Mouse (Mus musculus): Measurements from ENCODE around the gene Hps6.

Hps6 gene

DNA sequence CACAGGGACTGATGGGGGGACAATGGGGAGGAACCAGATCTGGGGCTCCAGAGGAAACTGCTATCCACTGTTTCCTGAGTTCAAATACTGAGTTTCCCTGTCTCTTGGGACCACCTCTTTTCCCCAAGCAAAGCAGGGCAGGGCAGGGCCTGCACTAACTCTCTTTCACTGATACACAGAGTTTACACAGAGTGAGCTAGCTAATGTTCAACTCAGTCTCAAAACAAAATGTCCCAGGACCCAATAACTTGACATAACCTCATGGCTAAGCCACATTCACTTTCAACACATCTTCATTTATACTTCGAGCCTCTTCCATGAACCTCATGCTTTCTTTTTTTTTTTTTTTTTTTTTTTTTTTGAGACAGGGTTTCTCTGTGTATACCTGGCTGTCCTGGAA is 26.3 kb downstream of the Hps6 start:
- no peak for DNase-seq (ENCODE audit: low read depth, low spot score)

DNA sequence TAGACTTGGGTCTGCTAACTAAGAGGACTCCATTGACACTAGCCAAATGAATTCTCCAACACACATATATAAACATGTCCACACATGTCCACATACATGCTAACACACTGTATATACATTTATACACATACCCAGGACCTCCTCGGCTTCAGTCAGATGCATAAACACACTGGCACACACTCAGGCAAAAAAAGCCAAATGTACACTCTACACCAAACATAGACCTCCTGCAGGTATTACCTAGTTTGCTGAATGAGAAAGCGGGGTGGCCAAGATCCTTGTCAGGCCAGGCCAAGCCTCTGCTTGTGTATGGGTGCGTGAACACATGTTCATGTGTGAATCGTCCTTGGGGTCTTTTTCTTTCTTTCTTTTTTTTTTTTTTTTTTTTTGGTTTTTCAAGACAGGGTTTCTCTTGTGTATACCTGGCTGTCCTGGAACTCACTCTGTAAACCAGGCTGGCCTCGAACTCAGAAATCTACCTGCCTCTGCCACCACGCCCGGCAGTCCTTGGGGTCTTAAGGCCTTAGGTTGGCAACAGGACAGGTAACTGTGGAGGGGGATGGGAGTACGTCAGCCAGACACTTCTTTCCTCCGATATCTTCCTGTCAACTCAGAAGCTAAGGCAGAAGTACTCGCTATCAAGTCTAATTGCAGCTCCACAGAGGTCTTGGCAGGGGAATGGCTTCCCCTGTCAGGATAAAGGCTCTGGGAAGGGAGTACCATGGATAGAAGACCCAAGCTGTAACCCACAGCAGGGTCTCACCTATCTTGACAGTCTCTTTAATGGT is 27.1 kb downstream of the Hps6 start:
- no peak for DNase-seq (ENCODE audit: low read depth, low spot score)

DNA sequence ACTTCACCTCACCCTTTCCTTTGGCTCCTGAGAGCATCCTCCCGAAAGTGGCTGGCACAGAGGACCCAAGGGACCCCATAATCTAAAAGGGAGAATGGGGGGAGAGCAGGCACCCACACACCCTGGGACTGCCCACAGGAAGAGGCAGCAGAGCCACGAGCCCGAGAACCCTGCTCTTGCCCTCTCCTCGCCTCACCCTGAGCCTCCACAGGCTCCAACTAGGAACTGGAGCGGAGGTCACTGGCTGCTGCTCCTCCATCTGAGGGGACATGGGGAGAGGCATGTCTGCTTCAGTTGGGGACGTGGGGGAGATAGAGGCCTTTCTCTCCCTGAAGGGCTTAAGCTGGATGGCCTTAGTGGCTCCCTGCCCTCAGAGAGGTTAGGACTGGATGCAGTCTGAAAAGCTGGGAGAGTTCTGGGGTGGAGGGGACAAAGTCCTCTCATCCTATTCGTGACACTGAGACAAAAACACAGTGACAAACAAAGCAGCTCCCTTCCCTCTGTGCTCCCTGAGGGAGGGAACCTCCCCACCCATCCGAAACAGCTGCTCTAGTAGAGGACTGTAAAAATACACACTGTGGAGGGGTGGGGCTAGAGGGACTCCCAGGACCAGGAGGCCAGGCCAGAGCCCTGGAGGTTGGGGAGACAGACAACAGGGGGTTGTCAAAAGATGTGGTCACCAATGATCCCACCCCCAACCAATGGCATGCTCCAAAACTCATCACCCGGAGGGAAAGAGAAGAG is 28.6 kb downstream of the Hps6 start:
- DNase-seq (ENCODE audit: low read depth, low spot score) = no peak

DNA sequence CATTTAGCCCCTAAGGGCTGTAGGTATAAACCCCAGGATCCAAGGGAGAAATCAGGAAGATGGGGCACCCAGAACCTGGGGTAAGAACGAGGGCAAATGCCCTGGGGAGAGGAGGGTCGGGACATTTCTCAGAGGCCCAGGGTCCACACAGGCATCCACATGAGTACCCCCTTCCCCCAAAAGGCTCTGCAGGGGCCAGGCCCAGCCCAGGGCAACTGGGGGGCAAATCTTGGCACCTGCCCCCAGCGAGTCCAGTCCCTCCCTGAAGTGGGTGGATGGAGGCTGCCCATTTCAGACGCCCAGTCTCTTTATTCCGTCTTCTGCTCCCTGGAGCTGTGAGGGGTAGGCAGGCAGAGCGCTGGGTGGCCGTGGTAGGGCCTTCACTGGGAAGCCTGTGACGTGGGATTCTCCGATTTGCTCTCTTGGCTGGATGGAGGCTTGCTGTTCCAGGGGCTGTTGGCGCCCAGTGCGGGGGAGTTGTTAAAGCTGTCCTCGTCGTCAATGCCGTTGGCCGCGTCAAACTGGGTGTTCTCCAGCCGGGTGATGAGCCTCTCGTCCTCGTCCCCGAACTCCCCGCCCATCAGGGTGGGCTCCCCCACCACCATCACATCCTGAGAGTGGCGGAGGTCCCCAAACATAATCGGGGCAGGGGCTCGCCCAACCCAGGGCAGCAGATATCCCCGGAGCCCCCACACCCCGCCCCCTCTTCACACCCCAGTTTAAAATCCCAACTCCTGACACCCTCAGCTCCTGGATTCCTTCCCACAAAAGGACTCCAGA is 29.6 kb downstream of the Hps6 start:
- no peak for DNase-seq (ENCODE audit: low read depth, low spot score)

DNA sequence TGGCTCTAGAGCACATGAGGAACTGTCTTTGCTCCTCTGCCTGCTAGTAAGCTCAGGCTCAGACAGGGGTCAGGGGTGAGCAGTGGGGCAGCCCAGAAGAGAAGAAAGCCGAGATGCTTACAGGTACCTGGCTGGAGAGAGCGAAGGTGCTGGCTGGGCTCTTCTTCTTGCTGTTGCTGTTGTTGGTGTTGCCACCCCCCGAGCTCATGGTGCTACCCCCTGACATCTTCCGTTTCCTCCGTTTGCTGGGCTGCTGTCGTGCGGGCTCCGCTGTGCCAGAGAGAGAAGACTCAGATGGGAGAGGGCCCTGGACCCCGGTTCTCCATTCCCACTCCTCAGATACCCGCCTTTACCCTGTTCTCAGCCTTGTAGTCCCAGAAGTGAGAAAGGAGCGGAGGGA is 30.6 kb downstream of the Hps6 start:
- no peak for DNase-seq (ENCODE audit: low read depth, low spot score)

DNA sequence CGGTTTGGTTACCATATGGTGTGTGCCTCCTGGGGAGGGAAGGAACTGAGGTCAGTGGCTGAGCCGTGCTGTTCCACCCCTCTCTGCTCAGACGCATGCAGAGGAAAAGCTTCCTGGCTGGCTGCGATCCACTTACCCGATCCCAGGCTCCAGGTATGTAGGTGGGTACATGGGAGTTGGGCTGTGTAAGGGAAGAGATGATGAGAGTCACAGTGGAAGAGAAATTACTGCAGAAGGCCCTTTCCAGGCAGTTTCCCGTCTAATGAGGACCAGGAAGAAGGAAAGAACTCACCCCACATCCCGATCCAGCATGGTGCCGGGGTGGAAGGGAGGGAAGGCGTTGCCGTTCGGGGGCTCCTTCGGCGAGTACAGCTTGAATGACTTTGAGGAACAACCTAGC is 32.7 kb downstream of the Hps6 start:
- DNase-seq (ENCODE audit: low read depth, low spot score) = no peak

DNA sequence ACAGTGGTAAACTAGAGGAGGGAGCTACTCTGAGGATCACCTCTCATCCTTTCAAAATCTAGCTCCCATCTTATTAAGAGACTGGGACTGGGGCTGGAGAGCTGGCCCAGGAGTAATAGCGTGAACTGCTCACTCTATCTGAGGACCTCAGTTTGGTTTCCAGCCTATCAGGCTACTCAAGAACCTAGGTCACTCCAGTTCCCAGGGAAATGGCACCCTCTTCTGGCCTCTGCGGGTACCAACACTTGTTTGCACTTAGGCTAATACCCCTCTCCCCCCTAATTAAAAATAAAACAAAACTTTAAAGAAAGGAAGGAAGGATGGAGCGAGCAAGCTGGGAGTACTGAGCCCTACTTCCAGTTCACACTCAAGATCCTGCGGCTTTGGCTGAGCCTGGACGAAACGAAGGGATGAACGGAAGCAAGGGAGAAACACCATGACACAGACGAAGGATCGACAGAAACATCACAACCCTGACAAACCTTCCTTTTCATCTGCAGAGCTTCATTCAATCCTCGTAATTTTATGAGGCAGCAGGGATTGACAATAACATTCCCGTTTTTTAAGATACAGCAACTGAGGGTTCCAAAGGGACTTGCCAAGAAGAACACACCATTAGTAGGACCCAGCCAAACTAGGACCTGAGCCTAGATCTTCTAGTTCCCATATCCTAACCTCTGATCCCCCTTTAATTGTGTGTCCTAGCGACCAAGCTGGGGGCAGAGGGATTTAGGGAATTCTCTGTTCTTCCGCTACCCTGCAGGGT is 33.4 kb downstream of the Hps6 start:
- DNase-seq (ENCODE audit: low read depth, low spot score) = no peak

DNA sequence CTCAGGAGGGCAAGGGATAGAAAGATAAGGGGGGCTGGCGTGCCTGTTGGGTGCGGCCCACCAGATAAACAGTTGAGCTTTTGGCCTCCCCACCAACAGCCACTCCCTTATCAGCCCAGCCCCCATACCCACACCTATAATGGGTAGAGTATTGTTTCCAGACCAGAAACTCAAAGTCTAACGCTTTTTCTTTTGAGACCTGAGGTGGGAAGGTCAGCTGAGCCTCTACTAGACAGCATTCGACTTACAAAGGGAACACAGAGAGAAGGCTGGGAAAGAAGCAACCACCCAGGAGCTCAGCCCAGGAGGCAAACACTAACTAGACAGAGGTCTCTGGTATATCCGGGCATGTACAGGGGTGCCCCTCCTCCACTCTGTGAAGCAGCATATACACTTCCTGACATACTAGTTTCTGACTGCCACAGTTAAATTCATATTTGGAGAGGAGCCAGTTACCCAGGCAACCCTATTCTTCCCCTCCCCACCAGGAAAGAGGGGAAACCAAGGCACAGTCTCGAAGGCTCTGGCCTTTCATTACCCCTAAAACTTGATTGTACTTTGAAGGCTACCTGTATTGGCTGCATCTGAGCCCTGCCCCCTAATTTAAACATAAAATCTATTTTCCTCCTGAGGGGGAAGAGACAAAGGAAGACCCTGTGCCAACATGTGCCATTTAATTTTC is 34.1 kb downstream of the Hps6 start:
- no peak for DNase-seq (ENCODE audit: low read depth, low spot score)

DNA sequence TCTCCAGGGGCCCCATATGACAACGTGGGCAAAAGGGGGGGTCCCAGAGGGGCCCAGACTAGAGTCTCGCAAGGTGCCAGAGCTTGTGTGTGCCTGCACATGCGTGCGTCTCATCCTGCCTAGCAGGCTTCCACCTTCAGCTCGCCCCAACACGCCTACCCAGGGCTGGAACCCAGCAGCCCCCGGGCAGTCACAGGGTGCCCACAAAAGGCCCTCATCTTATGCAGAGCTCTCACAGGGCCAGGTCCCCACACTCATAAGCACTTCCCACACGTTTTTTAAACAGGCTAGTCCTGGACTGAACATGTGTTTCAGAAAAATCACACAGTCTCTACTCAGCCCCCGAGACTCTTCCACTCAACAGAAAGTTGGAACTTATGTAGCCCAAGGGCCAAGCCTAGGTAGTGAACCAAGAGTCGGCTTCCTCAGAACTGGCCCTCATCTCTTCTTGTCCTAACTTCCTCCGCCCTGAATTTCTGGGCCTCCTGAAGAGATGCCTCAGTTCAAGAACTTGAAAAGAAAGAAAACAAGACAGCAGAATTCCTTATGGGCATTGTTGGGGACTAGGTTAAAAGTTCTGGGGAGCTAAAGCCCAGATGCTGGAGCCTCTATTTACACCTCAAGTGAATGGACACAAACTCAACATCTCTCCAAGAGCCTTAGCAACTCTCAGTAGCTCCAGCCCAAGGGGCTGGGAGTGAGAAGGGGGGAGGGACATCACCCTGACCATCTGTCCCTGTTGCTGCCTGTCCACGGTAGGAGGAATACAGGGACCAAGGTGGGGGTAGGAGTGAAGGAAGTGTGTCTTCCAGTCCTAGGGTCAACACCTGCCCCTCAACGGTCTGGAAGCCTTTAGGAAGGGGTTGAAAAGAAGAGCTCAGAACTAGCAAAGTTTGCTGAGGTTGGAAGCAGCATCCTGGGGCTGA is 34.9 kb downstream of the Hps6 start:
- no peak for DNase-seq (ENCODE audit: low read depth, low spot score)

DNA sequence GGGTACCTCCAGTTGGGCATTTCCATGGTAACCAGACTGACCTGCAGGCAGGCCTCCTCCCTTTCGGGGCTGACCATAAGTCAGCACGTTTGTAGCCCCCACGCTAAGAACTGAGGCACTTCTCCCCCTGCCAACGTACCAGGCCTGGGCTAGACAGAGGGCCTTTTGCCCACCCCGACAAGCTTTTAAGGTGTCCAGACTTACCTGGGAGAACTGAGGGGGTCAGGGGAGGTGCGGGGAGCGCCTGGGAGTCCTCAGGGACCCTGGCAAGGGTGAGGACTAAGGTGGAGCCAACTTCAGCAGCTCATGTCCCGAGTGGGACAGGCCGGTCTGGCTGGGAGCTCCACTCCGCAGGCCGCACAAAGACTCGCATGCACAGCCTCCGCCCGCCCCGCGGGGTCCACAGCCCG is 35.5 kb downstream of the Hps6 start:
- DNase-seq (ENCODE audit: low read depth, low spot score) = no peak

DNA sequence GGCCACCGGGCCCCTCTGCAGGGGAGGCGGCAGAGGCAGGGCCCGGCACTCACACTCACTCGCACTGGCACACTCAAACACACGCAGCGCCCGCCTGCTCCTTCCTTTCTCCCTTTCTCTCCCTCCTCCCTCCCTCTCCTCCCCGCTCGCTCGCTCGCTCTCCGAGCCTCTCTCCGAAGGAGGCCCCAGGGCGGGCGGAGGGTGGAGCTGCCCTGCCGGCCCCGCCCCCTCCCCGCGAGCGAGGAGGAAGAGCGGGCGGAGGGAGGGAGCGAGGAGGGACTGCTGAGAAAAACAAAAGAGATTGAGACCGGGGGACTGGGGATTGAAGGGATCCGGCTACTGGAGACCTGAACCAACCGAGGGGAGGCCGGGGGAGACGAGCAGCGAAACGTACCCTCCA is 36.2 kb downstream of the Hps6 start:
- peak; percentile 65 for DNase-seq (ENCODE audit: low read depth, low spot score)

DNA sequence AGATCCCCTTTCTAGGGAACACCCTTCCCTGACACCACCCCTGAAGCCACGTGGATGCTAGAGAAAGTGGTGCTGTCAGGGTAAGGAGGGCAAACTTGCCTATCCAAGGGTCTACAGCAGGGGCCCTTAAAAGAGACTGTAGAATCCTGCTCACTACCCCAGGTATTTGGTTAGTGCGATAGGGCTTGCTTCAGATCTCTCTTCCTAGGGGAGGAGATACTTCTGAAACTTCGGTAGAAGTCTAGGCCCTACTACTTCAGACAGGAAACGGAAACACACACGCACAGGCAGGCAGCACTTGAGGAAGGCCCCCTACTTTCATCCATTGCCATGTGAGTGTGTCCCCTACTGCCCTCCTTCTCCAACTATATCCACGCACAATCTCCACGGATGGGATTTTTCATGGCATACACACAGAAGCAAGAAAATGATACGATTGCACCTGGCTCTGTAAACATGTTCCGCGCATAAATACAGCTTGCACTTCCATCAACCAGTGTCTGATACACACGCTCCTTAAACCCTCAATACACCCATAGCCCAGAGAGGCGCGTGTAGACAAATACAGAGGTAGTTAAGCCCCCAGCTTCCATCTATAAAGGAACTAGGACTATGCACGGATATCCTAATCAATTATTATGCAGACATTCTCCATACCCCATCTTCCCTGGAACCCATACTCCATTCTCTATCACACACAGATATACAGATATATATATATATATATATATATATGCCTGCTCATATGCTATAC is 37.0 kb downstream of the Hps6 start:
- DNase-seq (ENCODE audit: low read depth, low spot score) = no peak

DNA sequence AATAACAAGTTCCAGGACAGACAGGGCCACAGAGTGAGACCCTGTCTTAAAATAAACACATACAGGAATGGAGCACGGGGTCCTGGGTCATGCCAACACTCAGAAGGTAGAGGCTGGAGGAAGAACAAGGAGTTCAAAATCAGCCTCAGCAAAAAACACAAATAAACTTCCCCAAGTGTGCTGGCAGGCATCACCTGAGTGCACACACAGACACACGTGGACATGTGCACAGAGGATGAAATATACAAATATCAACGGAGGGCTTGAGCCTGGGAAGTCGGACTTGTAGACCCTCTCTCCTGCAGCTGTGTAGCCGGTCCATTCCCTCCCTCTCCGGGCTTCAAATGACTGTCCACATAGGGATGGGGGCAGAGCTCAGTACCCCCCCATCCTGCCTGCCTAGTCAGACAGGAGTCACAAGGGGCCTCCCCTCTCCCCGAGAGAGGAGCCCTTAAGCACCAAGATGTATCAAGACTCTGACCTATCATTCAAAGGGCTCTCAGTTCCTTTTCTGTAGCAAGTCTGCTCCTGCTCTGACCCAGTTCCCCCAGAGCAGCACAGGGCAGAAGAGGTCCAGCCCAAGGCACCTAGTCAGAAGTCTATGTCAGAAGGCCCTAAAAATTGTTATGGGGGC is 38.1 kb downstream of the Hps6 start:
- no peak for DNase-seq (ENCODE audit: low read depth, low spot score)

DNA sequence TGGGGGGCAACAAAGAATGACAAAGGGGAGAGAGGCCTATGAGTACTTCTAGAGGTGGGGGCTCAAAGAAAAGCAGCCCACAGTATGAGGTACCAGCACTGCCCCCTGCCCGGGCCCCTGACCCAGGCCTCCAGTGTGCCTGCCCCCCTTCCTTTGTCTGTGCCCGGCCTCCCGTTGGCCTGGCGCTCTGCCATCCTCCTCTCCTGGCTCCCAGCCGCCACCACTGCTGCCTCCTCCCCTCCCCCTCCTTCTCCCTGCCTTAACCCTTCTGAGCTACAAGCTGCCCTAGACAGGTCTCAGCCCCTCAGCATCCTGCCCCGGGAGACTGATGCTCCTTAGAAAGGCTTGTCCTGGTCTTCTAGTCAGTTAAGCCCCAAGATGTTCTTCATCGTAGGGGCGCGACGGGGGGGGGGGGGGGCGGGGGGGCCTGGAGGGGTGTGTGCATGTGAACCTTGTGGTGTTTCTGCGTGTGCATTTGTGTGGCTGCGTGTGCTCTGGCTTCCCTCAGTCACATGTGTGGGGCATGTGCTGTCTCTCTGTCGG is 38.7 kb downstream of the Hps6 start:
- DNase-seq (ENCODE audit: low read depth, low spot score) = peak; percentile 56

DNA sequence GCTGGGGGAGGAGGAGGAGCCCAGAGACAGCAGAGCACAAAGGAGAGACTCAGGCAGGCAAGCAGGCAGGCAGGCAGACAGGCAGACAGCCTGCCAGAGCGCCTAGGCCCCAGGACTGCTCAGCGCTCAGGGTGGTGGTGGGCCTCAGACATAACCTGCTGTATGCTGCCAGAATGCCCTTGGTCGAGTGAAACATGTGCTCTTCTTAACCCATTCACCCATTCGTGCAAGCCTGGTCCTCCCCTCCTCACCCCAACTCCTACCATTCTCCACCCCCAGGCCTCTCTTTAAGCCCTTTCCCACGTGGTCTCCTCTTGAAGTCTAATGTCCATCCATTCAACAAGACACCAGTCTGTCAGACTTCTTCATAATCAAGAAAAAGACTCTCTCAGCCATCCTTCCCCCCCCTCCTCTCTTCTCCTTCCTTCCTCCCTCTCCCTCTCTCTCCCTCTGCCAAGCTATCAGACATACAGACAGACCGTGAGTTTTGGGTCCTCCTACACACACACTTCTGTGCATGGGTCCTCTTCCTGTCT is 39.2 kb downstream of the Hps6 start:
- no peak for DNase-seq (ENCODE audit: low read depth, low spot score)

DNA sequence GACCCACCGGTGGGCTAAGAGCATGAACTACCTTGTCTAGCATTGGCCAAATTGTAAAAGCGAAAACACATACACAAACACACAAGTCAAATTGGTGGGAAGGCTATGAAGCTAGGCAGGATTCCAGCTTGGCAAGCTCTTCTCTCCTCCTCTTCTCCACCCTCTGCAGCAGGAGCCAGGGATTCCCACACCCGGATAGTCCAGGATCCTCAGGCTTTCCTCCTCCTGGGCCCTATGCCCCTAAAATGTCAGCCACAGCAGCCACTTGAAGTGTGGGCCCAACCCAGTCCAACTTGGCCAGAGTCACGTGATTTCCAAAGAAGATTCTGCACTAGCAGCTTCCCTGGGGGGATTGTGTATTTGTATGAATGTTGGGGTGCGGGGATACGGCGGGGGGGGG is 40.1 kb downstream of the Hps6 start:
- peak; percentile 43 for DNase-seq (ENCODE audit: low read depth, low spot score)

DNA sequence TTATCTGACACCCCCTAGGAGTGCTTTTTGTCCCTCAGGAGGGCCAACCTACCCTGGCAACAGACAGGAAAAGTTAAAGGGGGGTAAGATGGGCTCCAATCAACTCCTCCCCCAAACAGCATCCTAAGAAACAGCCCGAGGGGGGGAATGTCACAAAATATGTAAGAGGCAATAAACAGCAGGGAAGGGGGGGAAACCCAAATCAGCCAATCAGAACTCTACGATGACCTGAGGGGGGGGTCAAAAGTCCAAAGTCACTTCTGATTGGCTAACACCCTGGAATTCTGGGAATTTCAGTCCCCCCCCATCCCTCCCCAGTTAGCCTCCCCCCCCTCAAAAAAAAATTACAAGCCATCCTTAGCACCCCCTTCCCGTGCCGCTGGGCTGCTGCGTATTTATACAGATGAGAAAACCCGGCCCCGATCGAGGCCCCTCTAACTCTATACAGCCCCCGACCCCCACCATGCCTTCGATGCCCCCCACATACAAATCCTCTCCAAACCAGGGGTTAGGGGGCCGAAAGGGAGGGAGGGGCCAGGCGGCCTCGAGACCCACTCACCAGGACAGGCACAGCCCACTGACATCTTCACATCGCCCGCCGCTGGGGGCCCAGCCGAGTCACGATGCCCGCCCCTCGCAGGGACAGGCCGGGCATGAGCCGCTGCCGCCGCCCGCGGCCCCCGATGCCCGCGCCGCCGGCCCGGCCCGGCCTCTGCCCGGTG is 41.1 kb downstream of the Hps6 start, which contains the start of gene Pprc1:
Pprc1 (plus strand) TSS at position 616 of the 722 bp plus-strand sequence.
- peak; percentile 78 for DNase-seq (ENCODE audit: low read depth, low spot score)

All from skeletal muscle tissue, adult 2 months (tissue).